Mouse (Mus musculus) CH12.LX (cell line): ENCODE measurements around the gene Stt3a. TPM values are rescaled to one million over a fixed set of nuclear protein-coding genes. Genes with fewer than 3 reads are reported as not detected.

ENCODE experiments used
- DNase-seq: peaks from one replicate; pipeline ENCODE4 v3.0.0-alpha.2; 2013; ENCODE audit errors: extremely low read depth
- H3K27ac ChIP-seq: 2 replicates; pipeline ENCODE4 v1.5.1; 2012; ENCODE audit warnings: low read depth, mild to moderate bottlenecking, control low read depth, moderate library complexity; ENCODE audit not compliant: insufficient read depth
- H3K27me3 ChIP-seq: replicated peaks from 2 replicates; pipeline ENCODE3; 2012; ENCODE audit warnings: inconsistent platforms
- H3K36me3 ChIP-seq, 2 experiments: replicated peaks in 1 of 2; 2 replicates each; pipeline versions ENCODE3 to v1.6.1; 2012; ENCODE audit warnings: inconsistent platforms in 1 of 2, low read length in 1 of 2, mild to moderate bottlenecking in 1 of 2, mixed read lengths in 1 of 2, moderate library complexity in 1 of 2; ENCODE audit not compliant: control insufficient read depth in 1 of 2, insufficient read depth in 1 of 2
- H3K4me1 ChIP-seq, 2 experiments: 2 replicates each; pipeline ENCODE4 v1.6.1; 2012; ENCODE audit warnings: inconsistent platforms in 1 of 2, moderate library complexity in 1 of 2; ENCODE audit not compliant: insufficient read depth in 2 of 2, control insufficient read depth in 1 of 2
- H3K4me2 ChIP-seq: 2 replicates; pipeline ENCODE4 v1.6.1; 2012; ENCODE audit warnings: low read depth, mild to moderate bottlenecking, control low read depth; ENCODE audit not compliant: poor library complexity, insufficient read depth, severe bottlenecking
- H3K4me3 ChIP-seq, 3 experiments: fragments of 150-350 bp in 1 of 3; sonication (generic) in 1 of 3; replicated peaks in 1 of 3; 2 replicates each; pipeline versions ENCODE3 to v1.5.1; 2011 to 2012; ENCODE audit warnings: low read depth in 2 of 3, low read length in 2 of 3, mild to moderate bottlenecking in 2 of 3, moderate library complexity in 2 of 3, control low read depth in 1 of 3, improper control_type of control experiment in 1 of 3, inconsistent platforms in 1 of 3, mixed read lengths in 1 of 3; ENCODE audit not compliant: poor library complexity in 1 of 3
- H3K79me2 ChIP-seq: replicated peaks from 2 replicates; pipeline ENCODE4 v1.6.1; 2012; ENCODE audit warnings: mild to moderate bottlenecking, moderate library complexity; ENCODE audit not compliant: control insufficient read depth, poor library complexity, insufficient read depth, severe bottlenecking; ENCODE audit errors: extremely low read depth
- H3K9ac ChIP-seq: 2 replicates; pipeline ENCODE4 v1.6.1; 2012; ENCODE audit warnings: low read depth, mild to moderate bottlenecking, control low read depth, moderate library complexity; ENCODE audit not compliant: insufficient read depth
- H3K9me3 ChIP-seq: replicated peaks from 2 replicates; pipeline ENCODE3; 2012; ENCODE audit warnings: low read length, inconsistent platforms, mixed read lengths
- BHLHE40 ChIP-seq: IDR thresholded peaks from 2 replicates; pipeline ENCODE4 v1.6.1; 2011; ENCODE audit warnings: mild to moderate bottlenecking, low read depth, low read length, improper control_type of control experiment
- CHD1 ChIP-seq: IDR thresholded peaks from 2 replicates; pipeline ENCODE4 v1.6.1; 2012; ENCODE audit warnings: low read depth, low read length, improper control_type of control experiment, inconsistent platforms
- CHD2 ChIP-seq: IDR thresholded peaks from 2 replicates; pipeline ENCODE4 v1.6.1; 2011; ENCODE audit warnings: low read length, improper control_type of control experiment
- CTCF ChIP-seq, 2 experiments: IDR thresholded peaks in 1 of 2; conservative IDR thresholded peaks in 1 of 2; 2 replicates each; pipeline ENCODE4 v1.5.1; 2011 to 2012; ENCODE audit warnings: low read depth in 2 of 2, low read length in 2 of 2, improper control_type of control experiment in 1 of 2, inconsistent platforms in 1 of 2, mild to moderate bottlenecking in 1 of 2, moderate library complexity in 1 of 2
- ETS1 ChIP-seq: conservative IDR thresholded peaks from 2 replicates; pipeline ENCODE4 v1.6.1; 2012; ENCODE audit warnings: low read depth, mild to moderate bottlenecking, inconsistent platforms, low read length, improper control_type of control experiment, moderate library complexity
- GABPA ChIP-seq: IDR thresholded peaks from 2 replicates; pipeline ENCODE4 v1.6.1; 2012; ENCODE audit warnings: low read depth, low read length, improper control_type of control experiment, inconsistent platforms; ENCODE audit not compliant: insufficient replicate concordance
- IRF4 ChIP-seq: IDR thresholded peaks from 2 replicates; pipeline ENCODE4 v1.6.1; 2014; ENCODE audit warnings: low read depth, mild to moderate bottlenecking, inconsistent platforms, low read length, improper control_type of control experiment
- JUND ChIP-seq: conservative IDR thresholded peaks from 2 replicates; pipeline ENCODE4 v1.6.1; 2011; ENCODE audit warnings: low read depth, low read length, improper control_type of control experiment
- KAT2A ChIP-seq: IDR thresholded peaks from 2 replicates; pipeline ENCODE4 v1.6.1; 2012; ENCODE audit warnings: low read length, improper control_type of control experiment, inconsistent platforms; ENCODE audit not compliant: insufficient replicate concordance
- MAFK ChIP-seq: IDR thresholded peaks from 2 replicates; pipeline ENCODE4 v1.6.1; 2011; ENCODE audit warnings: low read length, improper control_type of control experiment; ENCODE audit not compliant: insufficient replicate concordance
- MYC ChIP-seq: IDR thresholded peaks from 2 replicates; pipeline ENCODE4 v1.6.1; 2011; ENCODE audit warnings: low read depth, mild to moderate bottlenecking, improper control_type of control experiment, low read length
- PAX5 ChIP-seq: IDR thresholded peaks from 2 replicates; pipeline ENCODE4 v1.6.1; 2012; ENCODE audit warnings: low read length, inconsistent platforms, mixed read lengths
- POLR2AphosphoS2 ChIP-seq: IDR thresholded peaks from 2 replicates; pipeline ENCODE4 v1.6.1; 2011; ENCODE audit warnings: low read depth, low read length, improper control_type of control experiment
- RCOR1 ChIP-seq: conservative IDR thresholded peaks from 2 replicates; pipeline ENCODE4 v1.6.1; 2012; ENCODE audit warnings: low read depth, mild to moderate bottlenecking, inconsistent platforms, low read length, improper control_type of control experiment
- TBP ChIP-seq: conservative IDR thresholded peaks from 2 replicates; pipeline ENCODE4 v1.6.1; 2011; ENCODE audit warnings: low read depth, low read length, improper control_type of control experiment
- ZKSCAN1 ChIP-seq: IDR thresholded peaks from 2 replicates; pipeline ENCODE4 v1.6.1; 2012; ENCODE audit warnings: low read depth, inconsistent platforms, low read length, improper control_type of control experiment, borderline replicate concordance
- ZNF384 ChIP-seq: IDR thresholded peaks from 2 replicates; pipeline ENCODE4 v1.6.1; 2012; ENCODE audit warnings: low read depth, low read length, improper control_type of control experiment, inconsistent platforms
- dilution Hi-C: fragments of 300-500 bp; cut with MboI; formaldehyde crosslinking; loops from 2 replicates; pipeline ENCODE4 v1.14.3; 2020; ENCODE audit warnings: low sequenced_read_pairs; ENCODE audit not compliant: extremely low pct_unique_long_range_greater_than_20kb, extremely low pct_ligation_motif_present
- in situ Hi-C: fragments of 300-500 bp; cut with MboI; formaldehyde crosslinking; loops from 3 replicates; pipeline ENCODE4 v1.14.3; 2019; ENCODE audit warnings: low sequenced_read_pairs, low pct_ligation_motif_present, low pct_unique_long_range_greater_than_20kb, mixed read lengths
- polyA plus RNA-seq: library from polyadenylated mRNA; unstranded; fragments of >175 nt; gene quantifications from 2 replicates; pipeline ENCODE4 v1.2.1, GENCODE M21; 2012; ENCODE audit warnings: low read depth; ENCODE audit not compliant: insufficient read length
- total RNA-seq, 2 experiments: library from RNA; depleted of rRNA; stranded (reverse); fragments of 300-350 nt in 1 of 2; fragments of >200 nt in 1 of 2; gene quantifications; 2 replicates each; pipeline ENCODE4 v1.2.3; 2012 to 2014

The Stt3a gene
- total and polyA plus RNA-seq, 3 experiments = 280 to 559 (median 395) TPM

- no peaks in the 10 kb centered on the region for H3K9me3 ChIP-seq
- H3K36me3 ChIP-seq = peaks cover 10 to 14% of the 10 kb centered on the region in 2 experiments
- peaks cover 5% of the 10 kb centered on the region for H3K27me3 ChIP-seq
- H3K4me1 ChIP-seq = peaks cover 3 to 21% of the 10 kb centered on the region in 2 experiments; a peak in 3 of 4 replicates
- H3K4me2 ChIP-seq = peak overlapping the region; percentile 96
- H3K9ac ChIP-seq = peak overlapping the region; percentile 74
- no peak for DNase-seq
- in situ Hi-C loops = no loop called here
- peak overlapping the region; percentile 61 to 94 (median 78) for H3K4me3 ChIP-seq
- dilution Hi-C loops = no loop called here
- H3K27ac ChIP-seq = no peak overlapping the region
- H3K79me2 ChIP-seq = peaks cover 22% of the 10 kb centered on the region
- TF ChIP-seq MAFK (peak; percentile 91), ETS1 (no peak)
Measured at GRCm38 (mm10) chr9:36796224-36796623, 28.7 kb upstream of the Stt3a start.

- Histone ChIP-seq H3K9ac (peak overlapping the region; percentile 74; the same call in 1 of the 2 replicates), H3K4me3 (no peak overlapping the region), H3K27me3 (peaks cover 5% of the 10 kb centered on the region), H3K4me2 (no peak overlapping the region), H3K4me1 (peaks cover 3 to 21% of the 10 kb centered on the region in 2 experiments; a peak in 3 of 4 replicates), H3K27ac (no peak overlapping the region), H3K36me3 (peaks cover 14 to 21% of the 10 kb centered on the region in 2 experiments), H3K79me2 (peaks cover 22% of the 10 kb centered on the region), H3K9me3 (no peaks in the 10 kb centered on the region)
- dilution Hi-C loops (no loop called here), in situ Hi-C loops (no loop called here)
- no peak for TF ChIP-seq ZNF384
- no peak for TF ChIP-seq CHD1
- no peak for TF ChIP-seq RCOR1
- no peak for TF ChIP-seq MYC
- TF ChIP-seq JUND = no peak
- TF ChIP-seq ETS1 = no peak
- no peak for TF ChIP-seq KAT2A
- no peak for TF ChIP-seq GABPA
- no peak for TF ChIP-seq POLR2AphosphoS2
- TF ChIP-seq TBP = no peak
- no peak for TF ChIP-seq PAX5
- TF ChIP-seq CHD2 = no peak
- TF ChIP-seq MAFK = no peak
- no peak for TF ChIP-seq ZKSCAN1
- DNase-seq = no peak
Measured at GRCm38 (mm10) chr9:36795556-36795955, 28.1 kb upstream of the Stt3a start.

- no peak overlapping the region for H3K9ac ChIP-seq
- no peaks in the 10 kb centered on the region for H3K9me3 ChIP-seq
- no peak overlapping the region for H3K27ac ChIP-seq
- no peak overlapping the region for H3K4me2 ChIP-seq
- in situ Hi-C loops = no loop called here
- no peak for DNase-seq
- H3K4me1 ChIP-seq = peaks cover 3 to 18% of the 10 kb centered on the region in 2 experiments; a peak in 3 of 4 replicates
- TF ChIP-seq CTCF (conservative IDR thresholded peaks at IDR 0.05 in 1 of 2, IDR thresholded peaks at IDR 0.05 in 1 of 2; ENCODE audit: low read depth in 2 of 2, low read length in 2 of 2) (no peak), IRF4 (no peak), BHLHE40 (no peak)
- H3K79me2 ChIP-seq = peaks cover 22% of the 10 kb centered on the region
- H3K27me3 ChIP-seq = peaks cover 5% of the 10 kb centered on the region
- no peak overlapping the region for H3K4me3 ChIP-seq
- dilution Hi-C loops = no loop called here
- H3K36me3 ChIP-seq = peaks cover 17 to 32% of the 10 kb centered on the region in 2 experiments
Measured at GRCm38 (mm10) chr9:36794487-36794886, 27.0 kb upstream of the Stt3a start.
